In genomic region chr2:166661971-166662370, GRCm38 (mm10) we compare ENCODE assay signal across 11 mouse cellular contexts. TPM values are rescaled to one million over a fixed set of nuclear protein-coding genes. Genes with fewer than 3 reads are reported as not detected.
A peak's percentile ranks its signal among the peaks of the same experiment; 100 is the strongest.
DNase-seq lines count a peak whose midpoint lies in the region; ATAC-seq lines count a peak whose summit lies in the region.
"Had no signal": no experiment of that assay in that cellular context is flagged by ENCODE, and none has a peak within 500 bp of the region (broad histone marks: within the 10 kb centered on the region; RNA-seq: fewer than 3 reads in every experiment).

No protein-coding gene starts in this region.

- H3K4me1 ChIP-seq in limb, embryonic 10.5 days: peaks cover 53% of the 10 kb centered on the region
- peaks cover 16% of the 10 kb centered on the region; the same call in 1 of the 2 replicates for H3K4me1 ChIP-seq in kidney, embryonic 16.5 days (ENCODE audit: insufficient read depth, low read length)

- DNase-seq in right cerebral cortex, postnatal 10 days (ENCODE audit: low spot score in 2 of 2): peak; percentile 62 to 74
- no peak for DNase-seq in right cerebral cortex, postnatal 25 days
- peak; percentile 26 for DNase-seq in fibroblast of lung, adult 2 months (ENCODE audit: low read depth)
- DNase-seq in limb, embryonic 10.5 days (ENCODE audit: low spot score): no peak
- no peak for DNase-seq in kidney, adult 8-10 months
- DNase-seq: adrenal gland, postnatal 25 days; kidney, postnatal 4 days; lung, adult 2 months; thymus, postnatal 36 days had no signal

- H3K36me3 ChIP-seq in limb, embryonic 10.5 days: no peaks in the 10 kb centered on the region
- H3K36me3 ChIP-seq in kidney, embryonic 16.5 days (ENCODE audit: insufficient read depth, low read length): no peaks in the 10 kb centered on the region

- peak overlapping the region; percentile 68 for H3K27ac ChIP-seq in limb, embryonic 10.5 days
- no peak overlapping the region for H3K27ac ChIP-seq in kidney, embryonic 16.5 days (ENCODE audit: low read length)

- no peak overlapping the region for H3K4me2 ChIP-seq in kidney, embryonic 16.5 days (replicated peaks; ENCODE audit: low read depth, low read length)

- H3K4me3 ChIP-seq in limb, embryonic 10.5 days: no peak overlapping the region
- no peak overlapping the region for H3K4me3 ChIP-seq in kidney, embryonic 16.5 days (ENCODE audit: low read length)

- WGBS in limb, embryonic 10.5 days: 66% methylated on average over 3 of the region's 3 CpGs
- WGBS in kidney, embryonic 16.5 days: 68% methylated on average over 3 of the region's 3 CpGs

- ATAC-seq in kidney, embryonic 16.5 days (ENCODE audit: low FRiP score, low TSS enrichment): no peak
- no peak for ATAC-seq in megakaryocyte-erythroid progenitor cell, adult 5-6 weeks (replicated peaks; ENCODE audit: low FRiP score, low TSS enrichment, poor library complexity, severe bottlenecking)

- no peak overlapping the region for H3K9ac ChIP-seq in kidney, embryonic 16.5 days (replicated peaks; ENCODE audit: low read length)

- H3K27me3 ChIP-seq in limb, embryonic 10.5 days (ENCODE audit: low read depth, poor library complexity, severe bottlenecking): no peaks in the 10 kb centered on the region
- no peaks in the 10 kb centered on the region for H3K27me3 ChIP-seq in kidney, embryonic 16.5 days (ENCODE audit: insufficient read depth, low read length)

- H3K9me3 ChIP-seq in limb, embryonic 10.5 days (replicated peaks): no peaks in the 10 kb centered on the region
- no peaks in the 10 kb centered on the region for H3K9me3 ChIP-seq in kidney, embryonic 16.5 days (ENCODE audit: low read length)

RNA-seq across cellular contexts. Expression of gene Prex1, which starts 51.7 kb away (rescaled TPM):
- 24.6 and 26.2 TPM in 2 replicates for polyA plus RNA-seq in limb, embryonic 10.5 days (2016; fragmentation: Nextera tagmentation; extraction: Ambion mirVana)
- polyA plus RNA-seq in kidney, embryonic 16.5 days (2015; fragmentation: Nextera tagmentation; extraction: Ambion mirVana): 15.7 and 17.8 TPM in 2 replicates
- 34.5 and 39.2 TPM in 2 replicates for total RNA-seq in megakaryocyte-erythroid progenitor cell, adult 5-6 weeks (2014; fragmentation: Nextera tagmentation)
- total RNA-seq in megakaryocyte-erythroid progenitor cell, adult 5-6 weeks (2017): 9.2 and 10.0 TPM in 2 replicates

Comparison
In these comparisons a context has a peak if more than half of its experiments do, and no peak if none do; other contexts are left out.
1. DNase-seq: peak in right cerebral cortex, postnatal 10 days (2 of 2) and fibroblast of lung, adult 2 months (single experiment); none in right cerebral cortex, postnatal 25 days (single experiment), limb, embryonic 10.5 days (single experiment) and kidney, adult 8-10 months (0 of 2).